Mouse (Mus musculus) ES-Bruce4 (cell line): ENCODE measurements around the gene Mlec. TPM values are rescaled to one million over a fixed set of nuclear protein-coding genes. Genes with fewer than 3 reads are reported as not detected.

Source experiments
- H3K27ac ChIP-seq: 2 replicates; pipeline ENCODE4 v1.5.1; 2012; ENCODE audit warnings: low read length, inconsistent platforms; ENCODE audit not compliant: insufficient read depth
- H3K27me3 ChIP-seq: 2 replicates; pipeline ENCODE4 v1.6.1; 2012; ENCODE audit warnings: mild to moderate bottlenecking, low read length, inconsistent platforms; ENCODE audit not compliant: control insufficient read depth, poor library complexity, insufficient read depth, severe bottlenecking
- H3K36me3 ChIP-seq: 2 replicates; pipeline ENCODE4 v1.6.1; 2012; ENCODE audit warnings: inconsistent platforms, mild to moderate bottlenecking, low read length, moderate library complexity; ENCODE audit not compliant: control insufficient read depth, poor library complexity, insufficient read depth, severe bottlenecking
- H3K4me1 ChIP-seq: one replicate; pipeline ENCODE4 v1.8.1; 2011; ENCODE audit warnings: low read length; ENCODE audit not compliant: control insufficient read depth, insufficient read depth
- H3K4me3 ChIP-seq: 2 replicates; pipeline ENCODE4 v1.5.1; 2011; ENCODE audit warnings: low read depth, mild to moderate bottlenecking, low read length
- H3K9ac ChIP-seq: 2 replicates; pipeline ENCODE4 v1.6.1; 2012; ENCODE audit warnings: low read depth, mild to moderate bottlenecking, inconsistent platforms; ENCODE audit not compliant: poor library complexity, severe bottlenecking
- H3K9me3 ChIP-seq: replicated peaks from 2 replicates; pipeline ENCODE4 v1.6.1; 2012; ENCODE audit warnings: mild to moderate bottlenecking, low read length, inconsistent platforms; ENCODE audit not compliant: control insufficient read depth, poor library complexity, insufficient read depth, severe bottlenecking
- CTCF ChIP-seq: IDR thresholded peaks from one replicate; pipeline ENCODE4 v1.8.1; 2011; ENCODE audit warnings: low read depth, low read length
- EP300 ChIP-seq: IDR thresholded peaks from 2 replicates; pipeline ENCODE4 v1.6.1; 2011; ENCODE audit warnings: low read depth, low read length; ENCODE audit not compliant: insufficient read depth
- POLR2A ChIP-seq: IDR thresholded peaks from one replicate; pipeline ENCODE4 v1.8.1; 2011; ENCODE audit warnings: low read length; ENCODE audit not compliant: insufficient read depth
- polyA plus RNA-seq: library from polyadenylated mRNA; stranded (reverse); fragments of >200 nt; gene quantifications from 2 replicates; pipeline ENCODE4 v1.2.4, GENCODE M21; 2011; ENCODE audit warnings: low read depth; ENCODE audit not compliant: missing spikeins, insufficient read depth, insufficient read length

Gene Mlec
- polyA plus RNA-seq, 1 experiment: 137 TPM

DNA sequence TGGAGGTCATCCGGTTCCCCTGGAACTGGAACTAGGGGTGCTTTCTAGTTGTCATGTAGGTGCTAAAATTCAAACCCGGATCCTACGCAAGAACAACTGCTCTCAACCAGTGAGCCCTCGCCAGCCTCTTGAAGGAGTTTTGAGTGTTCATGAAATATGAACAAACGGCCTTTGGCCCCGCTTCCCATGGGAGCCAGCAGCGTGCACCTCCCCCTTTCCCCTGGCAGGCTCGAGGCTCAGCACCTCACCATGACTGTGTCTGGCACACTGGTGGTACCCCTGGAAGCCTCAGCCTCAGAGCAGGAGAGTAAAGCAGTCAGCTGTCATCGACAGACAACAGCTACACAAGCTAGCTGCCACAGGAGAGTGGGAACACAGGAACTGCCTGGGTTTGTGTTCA, 58.0 kb downstream of the Mlec start:
- peaks cover 14% of the 10 kb centered on the region for H3K36me3 ChIP-seq
- H3K27ac ChIP-seq: no peak overlapping the region
- no peaks in the 10 kb centered on the region for H3K9me3 ChIP-seq
- TF ChIP-seq EP300 (no peak), POLR2A (no peak), CTCF (no peak)
- H3K27me3 ChIP-seq: no peaks in the 10 kb centered on the region
- no peak overlapping the region for H3K4me3 ChIP-seq
- H3K9ac ChIP-seq: no peak overlapping the region
- no peaks in the 10 kb centered on the region for H3K4me1 ChIP-seq

DNA sequence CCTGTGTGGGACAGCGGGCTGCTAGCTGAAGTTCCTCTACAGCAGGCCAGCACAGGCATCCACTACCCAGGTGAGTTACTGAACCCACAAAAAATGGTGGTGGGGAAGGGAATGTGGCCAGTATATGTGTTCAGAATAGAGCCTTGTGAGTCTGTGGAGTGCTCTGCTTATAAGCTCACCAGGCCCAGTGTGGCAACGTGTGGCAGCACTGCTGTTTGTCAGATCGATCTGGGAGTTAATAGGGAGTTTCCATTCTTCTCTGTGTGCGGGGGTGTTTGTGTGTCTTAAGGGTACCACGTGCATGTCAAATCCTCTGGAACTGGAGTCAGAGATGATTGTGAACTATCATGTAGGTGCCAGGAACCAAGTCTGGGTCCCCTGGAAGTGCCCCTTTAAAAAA, 58.4 kb downstream of the Mlec start:
- no peaks in the 10 kb centered on the region for H3K4me1 ChIP-seq
- no peak overlapping the region for H3K9ac ChIP-seq
- no peaks in the 10 kb centered on the region for H3K9me3 ChIP-seq
- no peak overlapping the region for H3K27ac ChIP-seq
- peaks cover 16% of the 10 kb centered on the region for H3K36me3 ChIP-seq
- H3K4me3 ChIP-seq: no peak overlapping the region
- no peak for TF ChIP-seq CTCF
- TF ChIP-seq POLR2A: no peak
- no peak for TF ChIP-seq EP300
- H3K27me3 ChIP-seq: no peaks in the 10 kb centered on the region

DNA sequence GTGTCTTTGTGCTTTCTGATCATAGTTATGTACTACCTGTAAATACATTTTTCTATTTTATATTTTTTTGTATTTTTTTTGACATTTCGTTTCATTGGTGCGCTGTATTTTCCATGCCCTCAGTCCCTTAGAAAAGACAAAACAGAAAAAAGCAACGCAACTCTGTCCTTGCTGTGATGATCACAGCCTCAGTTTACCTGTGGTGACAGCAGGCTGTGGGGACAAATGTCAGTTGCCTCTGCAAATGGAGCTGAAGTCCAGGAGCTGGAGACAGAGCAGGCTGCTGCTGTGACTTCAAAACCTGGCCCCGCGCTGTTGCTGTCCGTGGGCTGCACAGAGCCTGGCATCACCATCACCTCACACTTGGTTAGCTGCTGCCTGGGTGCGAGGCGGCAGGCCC, 59.8 kb downstream of the Mlec start, which contains the start of gene Gm10401:
TSS of gene Gm10401 (minus strand) at position 101 of the 400 bp plus-strand sequence.
- Histone ChIP-seq H3K27me3 (no peaks in the 10 kb centered on the region), H3K36me3 (peaks cover 19% of the 10 kb centered on the region), H3K9ac (no peak within 1 kb of the TSS), H3K9me3 (no peaks in the 10 kb centered on the region), H3K4me3 (no peak within 1 kb of the TSS), H3K27ac (no peak within 1 kb of the TSS), H3K4me1 (no peaks in the 10 kb centered on the region)
- TF ChIP-seq EP300 (no peak), POLR2A (no peak), CTCF (no peak)

Other genes starting within 250 kb of the Mlec start
- gene Oasl1, start 234.9 kb downstream of the Mlec start, polyA plus RNA-seq: not detected in 2 replicates
- gene 2210016L21Rik, start 216.0 kb downstream of the Mlec start, polyA plus RNA-seq: 21.7 and 22.8 TPM in 2 replicates
- 1.3 and 1.9 TPM in 2 replicates for gene Hnf1a, start 187.1 kb downstream of the Mlec start, polyA plus RNA-seq
- gene Sppl3, start 147.0 kb downstream of the Mlec start, polyA plus RNA-seq: 69.2 and 80.9 TPM in 2 replicates
- gene Gm10401, start 59.9 kb downstream of the Mlec start, polyA plus RNA-seq: not detected in 2 replicates
- 44.8 and 52.1 TPM in 2 replicates for gene Acads, start 38.8 kb downstream of the Mlec start, polyA plus RNA-seq
- 35.5 and 36.9 TPM in 2 replicates for gene Unc119b, start 23.2 kb downstream of the Mlec start, polyA plus RNA-seq
- gene Cabp1, start 36.2 kb upstream of the Mlec start, polyA plus RNA-seq: 8.1 and 11.4 TPM in 2 replicates
- 76.1 and 79.9 TPM in 2 replicates for gene Pop5, start 77.7 kb upstream of the Mlec start, polyA plus RNA-seq
- 180 and 185 TPM in 2 replicates for gene Rnf10, start 114.7 kb upstream of the Mlec start, polyA plus RNA-seq
- gene Coq5, start 121.5 kb upstream of the Mlec start, polyA plus RNA-seq: 28.3 and 35.9 TPM in 2 replicates
- gene Dynll1, start 142.8 kb upstream of the Mlec start, polyA plus RNA-seq: 556 and 609 TPM in 2 replicates
- 107 and 111 TPM in 2 replicates for gene Srsf9, start 169.0 kb upstream of the Mlec start, polyA plus RNA-seq
- gene Gatc, start 183.0 kb upstream of the Mlec start, polyA plus RNA-seq: 12.9 and 17.3 TPM in 2 replicates
- 21.6 and 22.9 TPM in 2 replicates for gene Triap1, start 183.0 kb upstream of the Mlec start, polyA plus RNA-seq
- gene Cox6a1, start 190.8 kb upstream of the Mlec start, polyA plus RNA-seq: 319 and 337 TPM in 2 replicates